Mouse (Mus musculus): Measurements from ENCODE around the gene Grm4. TPM values are rescaled to one million over a fixed set of nuclear protein-coding genes. Genes with fewer than 3 reads are reported as not detected.
A peak's percentile ranks its signal among the peaks of the same experiment; 100 is the strongest.
"Not testable (repeated sequence)": the region's sequence is repeated elsewhere in the genome, so short reads cannot be mapped to it uniquely, and the experiment has no call there.

The Grm4 gene
- total RNA-seq, 2 experiments from 2014 or later: not detected

- DNase-seq: no peak
- intact Hi-C loops (cut with DNase I; ENCODE audit: low total_unique reads): no loop called here
These were observed 96.8 kb downstream of the Grm4 start for GRCm38 (mm10) chr17:27424356-27424755.

GRCm38 (mm10) chr17:27422726-27423381, 98.3 kb downstream of the Grm4 start:
- DNase-seq: peak; percentile 30
- intact Hi-C loops (cut with DNase I; ENCODE audit: low total_unique reads): no loop called here

DNA sequence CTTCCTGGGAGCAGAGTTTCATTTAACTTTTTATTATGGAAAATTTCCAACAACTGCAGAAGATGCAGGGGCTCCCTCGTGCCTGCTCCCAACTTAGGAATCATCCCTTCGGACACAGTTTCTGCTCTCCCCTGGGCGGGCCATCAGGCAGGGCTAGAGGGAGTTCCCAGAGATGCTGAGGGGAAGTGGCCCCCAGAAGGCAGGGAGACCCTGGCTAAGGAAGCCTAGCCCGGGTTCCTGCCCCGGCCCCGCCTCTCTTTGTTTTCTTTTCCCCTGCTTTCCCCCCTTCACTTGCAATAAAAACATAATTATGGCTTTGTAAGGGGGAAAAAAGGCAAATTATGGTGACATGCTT, 98.9 kb downstream of the Grm4 start:
- DNase-seq: no peak
- intact Hi-C loops (cut with DNase I; ENCODE audit: low total_unique reads): no loop called here

DNA sequence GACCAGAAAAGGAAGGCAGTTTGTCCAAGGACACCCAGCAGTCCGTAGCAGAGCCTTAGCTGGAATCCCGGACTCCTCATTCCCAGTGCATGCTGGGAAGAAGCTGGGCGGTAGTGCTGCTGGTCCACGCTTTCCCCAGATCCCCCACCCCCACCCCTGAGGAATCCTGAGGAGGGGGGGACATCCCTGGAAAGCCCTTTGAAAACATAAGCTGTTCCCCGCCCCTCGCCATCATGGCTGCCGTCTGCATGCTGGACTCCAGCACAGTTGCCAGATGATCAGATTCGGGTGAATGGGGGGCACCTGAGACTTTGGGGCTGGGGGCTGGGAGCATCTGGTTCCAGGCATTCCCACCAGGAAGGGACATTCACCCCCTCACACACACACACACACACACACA, 99.4 kb downstream of the Grm4 start:
- DNase-seq: no peak
- intact Hi-C loops (cut with DNase I; ENCODE audit: low total_unique reads): no loop called here

GRCm38 (mm10) chr17:27409006-27409405, 112.2 kb downstream of the Grm4 start:
- intact Hi-C loops (cut with DNase I; ENCODE audit: low total_unique reads): no loop called here
- DNase-seq: no peak

GRCm38 (mm10) chr17:27408531-27408930, 112.7 kb downstream of the Grm4 start:
- no peak for DNase-seq
- intact Hi-C loops (cut with DNase I; ENCODE audit: low total_unique reads): no loop called here

GRCm38 (mm10) chr17:27406956-27407355, 114.2 kb downstream of the Grm4 start:
- no peak for DNase-seq
- intact Hi-C loops (cut with DNase I; ENCODE audit: low total_unique reads): no loop called here

- DNase-seq: no peak
- intact Hi-C loops (cut with DNase I; ENCODE audit: low total_unique reads): no loop called here
These were observed 115.7 kb downstream of the Grm4 start for GRCm38 (mm10) chr17:27405376-27406024.

- DNase-seq: no peak
- intact Hi-C loops (cut with DNase I; ENCODE audit: low total_unique reads): no loop called here
These were observed 120.0 kb downstream of the Grm4 start for GRCm38 (mm10) chr17:27401200-27401599.

GRCm38 (mm10) chr17:27393931-27394330, 127.3 kb downstream of the Grm4 start:
- intact Hi-C loops (cut with DNase I; ENCODE audit: low total_unique reads): no loop called here
- no peak for DNase-seq

GRCm38 (mm10) chr17:27393432-27393831, 127.8 kb downstream of the Grm4 start:
- no peak for DNase-seq
- intact Hi-C loops (cut with DNase I; ENCODE audit: low total_unique reads): no loop called here

DNA sequence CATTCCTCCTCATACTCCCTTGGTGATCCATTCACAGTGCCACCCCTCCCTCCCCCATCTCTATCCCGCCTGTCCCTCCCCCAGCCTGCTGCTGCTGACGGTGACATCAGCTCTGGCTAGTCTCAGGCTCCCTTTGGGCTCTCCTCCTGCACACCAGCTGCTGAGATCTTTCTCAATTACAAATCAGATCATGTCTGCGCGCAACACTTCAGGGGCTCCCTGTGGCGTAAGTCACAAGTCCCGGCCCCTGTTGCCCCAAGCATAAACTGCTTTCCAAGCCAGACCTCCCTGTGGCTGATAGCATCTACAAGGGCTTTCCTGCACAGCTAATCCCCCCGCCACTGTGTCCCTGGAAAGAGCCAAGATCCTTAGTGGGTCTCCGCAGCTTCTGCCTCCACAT, 128.3 kb downstream of the Grm4 start:
- intact Hi-C loops (cut with DNase I; ENCODE audit: low total_unique reads): no loop called here
- DNase-seq: peak; percentile 50

DNA sequence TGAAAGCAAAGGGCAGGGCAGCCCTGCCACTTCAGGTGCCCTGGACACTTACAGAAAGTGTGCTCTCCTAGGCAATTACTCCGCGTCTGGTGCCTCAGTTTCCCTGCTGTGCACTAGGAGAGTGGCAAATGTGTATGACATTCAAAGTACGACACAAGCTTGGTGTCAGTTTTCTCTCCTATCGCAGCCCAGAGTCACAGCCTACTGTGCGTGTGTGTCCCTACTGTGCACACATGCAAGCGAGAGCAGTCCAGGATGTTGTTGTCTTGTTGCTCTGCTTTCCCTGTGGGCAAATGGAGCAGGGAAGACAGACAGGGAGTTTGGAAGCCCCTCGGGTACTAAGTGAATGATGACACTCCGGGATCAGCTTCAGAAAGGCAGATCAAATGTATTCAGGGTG, 131.2 kb downstream of the Grm4 start:
- intact Hi-C loops (cut with DNase I; ENCODE audit: low total_unique reads): no loop called here
- DNase-seq: no peak

DNA sequence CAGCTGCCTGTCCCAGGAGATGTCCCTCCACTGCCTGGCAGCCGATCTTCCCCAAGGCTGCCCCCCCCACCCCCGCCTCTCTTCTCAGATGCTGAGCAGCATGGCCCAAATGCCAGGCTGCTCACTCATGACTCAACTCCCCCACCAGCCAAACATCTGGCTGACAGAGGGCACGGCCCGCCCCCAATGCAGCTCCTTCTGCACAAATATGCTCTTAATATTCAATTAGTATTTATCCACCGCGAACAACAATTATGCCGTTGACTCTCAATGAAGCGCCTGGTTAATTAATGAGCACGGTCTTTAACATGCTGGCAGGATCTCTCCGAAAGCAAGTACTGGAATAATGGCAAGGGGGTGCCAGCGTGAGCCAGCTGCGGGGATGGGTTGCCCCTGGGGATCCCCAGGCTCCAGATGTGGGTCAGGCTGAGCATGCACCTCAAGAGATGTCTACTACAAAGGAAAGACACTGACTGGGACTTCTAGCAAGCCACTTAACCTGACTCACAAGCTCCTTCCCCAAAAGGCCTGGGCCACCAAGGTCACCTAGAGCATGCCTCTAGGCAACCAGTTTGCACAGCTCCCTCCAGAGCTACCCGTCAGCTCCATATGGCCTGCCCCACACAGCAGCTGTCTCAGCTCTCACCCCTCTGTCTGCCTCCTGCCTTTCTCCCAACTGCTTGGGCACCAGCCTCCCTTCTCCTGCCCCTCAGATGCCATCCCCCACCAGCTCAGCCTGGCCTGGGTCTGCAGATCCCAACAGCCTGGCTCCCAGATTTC, 131.8 kb downstream of the Grm4 start:
- intact Hi-C loops (cut with DNase I; ENCODE audit: low total_unique reads): no loop called here
- DNase-seq: no peak

- intact Hi-C loops (cut with DNase I; ENCODE audit: low total_unique reads): no loop called here
- DNase-seq: no peak
These were observed 134.8 kb downstream of the Grm4 start for GRCm38 (mm10) chr17:27386438-27386837.

- intact Hi-C loops (cut with DNase I; ENCODE audit: low total_unique reads): no loop called here
These were observed 135.5 kb downstream of the Grm4 start for GRCm38 (mm10) chr17:27385513-27386261.

DNA sequence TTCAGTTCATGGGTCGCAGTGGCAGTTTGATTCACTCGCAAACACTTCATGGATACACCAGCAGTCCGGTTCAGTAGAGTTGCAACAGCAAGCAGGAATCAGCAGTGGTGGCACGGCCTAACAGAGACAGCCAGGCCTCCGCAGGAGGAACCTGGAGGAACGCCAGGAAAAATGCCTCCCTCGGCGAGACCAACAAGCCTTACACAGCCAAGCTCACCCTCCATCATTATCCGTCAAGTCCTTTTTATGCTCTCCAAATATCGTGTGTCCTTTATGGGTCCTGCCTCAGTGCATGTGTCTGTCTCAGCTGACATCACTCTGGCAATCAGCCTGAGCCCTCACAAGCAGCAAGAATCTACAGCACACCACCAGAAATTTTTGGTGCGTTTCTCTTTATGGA, 138.3 kb downstream of the Grm4 start:
- DNase-seq: no peak
- intact Hi-C loops (cut with DNase I; ENCODE audit: low total_unique reads): no loop called here

More at GRCm38 (mm10) chr17:27385513-27386261, 135.5 kb downstream of the Grm4 start:
- no peak for DNase-seq

GRCm38 (mm10) chr17:27380911-27381459, 140.2 kb downstream of the Grm4 start:
- DNase-seq; intact Hi-C loops (cut with DNase I; ENCODE audit: low total_unique reads): not testable (repeated sequence)

DNA sequence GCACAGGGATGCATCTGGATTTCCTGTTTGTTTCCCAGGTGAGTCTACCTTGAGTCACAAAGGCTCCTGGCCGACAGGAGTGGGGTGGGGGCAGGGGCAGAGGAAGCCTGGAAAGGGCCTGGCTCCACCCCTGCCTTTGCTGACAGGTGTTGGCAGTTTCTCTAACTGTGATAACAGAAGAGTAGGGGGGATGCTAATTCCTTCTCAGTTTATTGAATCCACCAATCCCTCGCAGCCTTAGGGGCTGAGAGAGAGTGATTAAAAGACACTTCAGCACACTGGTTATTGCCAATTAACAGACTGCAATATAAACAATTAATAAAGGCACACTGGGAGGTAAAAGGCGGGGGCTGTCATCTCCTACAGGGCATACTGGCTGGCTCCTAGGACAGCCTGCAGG, 142.2 kb downstream of the Grm4 start:
- intact Hi-C loops (cut with DNase I; ENCODE audit: low total_unique reads): no loop called here
- DNase-seq: no peak

DNA sequence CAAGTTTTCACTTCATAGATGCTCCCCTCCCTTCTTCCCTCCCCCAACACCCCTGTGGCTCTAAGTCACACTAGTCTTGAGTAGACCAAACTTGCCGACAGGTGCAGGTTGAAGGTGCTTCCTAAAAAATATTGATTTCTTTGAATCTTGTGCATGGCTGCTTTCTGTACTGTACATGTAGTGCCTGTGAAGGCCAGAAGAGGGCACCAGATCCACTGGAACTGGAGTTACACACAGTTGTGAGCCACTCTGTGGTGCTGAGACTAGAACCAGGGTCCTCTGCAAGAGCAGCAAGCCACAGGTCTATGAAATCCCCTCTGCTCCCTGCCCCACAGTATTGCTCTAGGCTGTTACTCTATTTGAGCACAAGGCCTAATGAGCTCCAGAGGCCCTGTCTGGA, 144.1 kb downstream of the Grm4 start:
- intact Hi-C loops (cut with DNase I; ENCODE audit: low total_unique reads): no loop called here
- no peak for DNase-seq

Measured in gastrocnemius, postnatal 14 days (tissue).